Mouse (Mus musculus): ENCODE results near the gene Hoxa4. TPM values are rescaled to one million over a fixed set of nuclear protein-coding genes. Genes with fewer than 3 reads are reported as not detected.

Gene Hoxa4
- polyA plus RNA-seq, 2 experiments, result 0.14 to 0.26 TPM

DNA sequence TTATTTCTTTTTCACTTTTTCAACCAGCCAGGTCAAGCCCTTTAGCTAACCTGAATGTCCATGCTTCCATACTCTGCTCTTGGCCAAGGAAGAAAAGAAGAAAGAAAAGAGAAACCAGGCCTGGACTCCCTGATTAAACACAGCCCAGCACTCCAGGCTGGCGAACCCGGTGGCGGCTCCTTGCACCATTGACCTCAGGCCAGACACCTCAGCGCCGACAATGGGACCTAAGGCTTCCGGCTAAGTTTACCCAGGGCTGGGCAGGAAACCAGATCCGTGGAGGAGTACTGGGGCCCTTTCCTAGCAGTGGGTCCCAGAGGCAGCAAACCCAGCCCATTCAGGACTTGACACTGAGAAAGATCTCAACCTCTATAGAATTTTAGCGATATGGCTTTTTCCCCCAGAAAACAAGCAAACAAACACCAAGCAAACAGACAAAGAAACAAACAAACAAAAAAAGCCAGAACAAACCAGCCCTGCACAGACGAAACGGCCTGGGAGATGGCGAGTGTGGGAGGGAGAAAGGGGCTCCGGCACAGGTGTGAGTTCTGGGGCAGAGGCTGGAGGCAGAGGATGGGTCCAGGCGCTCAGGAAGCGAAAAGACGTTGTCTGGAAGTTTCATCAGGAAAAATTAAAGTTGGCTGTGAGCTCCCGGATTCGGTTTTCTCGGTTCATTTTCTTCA is 40.5 kb upstream of the Hoxa4 start:
- DNase-seq (ENCODE audit: low read depth in 3 of 3, low spot score in 3 of 3), result no peak

DNA sequence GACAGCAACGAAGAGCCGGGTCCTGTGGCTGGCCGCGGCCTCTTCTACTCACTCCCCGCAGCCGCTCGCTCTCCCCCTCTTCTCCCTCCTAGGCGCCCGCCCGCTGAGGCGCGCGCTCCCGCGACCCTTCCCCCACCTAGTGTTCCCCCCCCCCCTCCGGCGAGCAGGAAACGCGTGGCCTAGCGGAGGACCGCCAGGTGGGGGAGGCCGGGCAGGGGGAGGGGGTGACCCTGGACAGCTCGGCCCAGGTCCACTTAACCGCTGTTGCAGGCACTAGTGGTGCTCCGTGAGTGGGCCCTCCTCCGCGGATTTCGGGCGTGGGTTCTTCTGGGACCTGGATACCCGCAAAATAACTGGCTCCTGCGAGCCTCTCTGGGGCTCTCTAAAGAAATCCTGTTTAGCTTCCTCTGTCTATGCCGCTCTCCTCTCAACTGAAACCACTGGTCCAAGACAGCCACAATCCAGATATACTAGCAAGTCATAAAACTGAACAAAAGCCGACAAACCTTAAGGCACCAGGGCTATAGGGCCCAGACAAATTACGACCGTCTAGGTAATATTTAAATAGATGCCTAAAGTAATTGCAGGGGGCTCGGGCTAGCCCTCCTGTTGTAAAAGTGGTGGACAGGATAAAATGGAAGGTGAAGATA is 39.1 kb upstream of the Hoxa4 start, which contains the start of gene Hoxa9:
Gene Hoxa9 (minus strand): TSS at position 574 of the 650 bp plus-strand sequence.
- H3K4me1 ChIP-seq (replicated peaks; ENCODE audit: control insufficient read depth in 2 of 2, insufficient read depth in 2 of 2, low read length in 1 of 2), result no peaks in the 10 kb centered on the region
- no peak within 1 kb of the TSS for H3K4me2 ChIP-seq (ENCODE audit: low read depth)
- H3K4me3 ChIP-seq (ENCODE audit: insufficient read depth in 1 of 2, low read depth in 2 of 2, low read length in 2 of 2), result no peak within 1 kb of the TSS
- H3K27me3 ChIP-seq (ENCODE audit: control insufficient read depth, insufficient read depth, low read length), result peaks cover 97% of the 10 kb centered on the region
- H3K9me3 ChIP-seq (ENCODE audit: control insufficient read depth, low read length), result no peaks in the 10 kb centered on the region
- H3K27ac ChIP-seq, result no peak within 1 kb of the TSS
- ATAC-seq (ENCODE audit: insufficient read depth) (no peak), DNase-seq (ENCODE audit: low read depth in 3 of 3, low spot score in 3 of 3) (no peak)
- TF ChIP-seq EP300 (IDR thresholded peaks at IDR 0.05; ENCODE audit: low read depth) (no peak), CTCF (IDR thresholded peaks at IDR 0.05; ENCODE audit: low read depth) (no peak)
- H3K36me3 ChIP-seq (replicated peaks; ENCODE audit: control insufficient read depth, insufficient read depth, low read depth), result no peaks in the 10 kb centered on the region
- no peak within 1 kb of the TSS for H3K9ac ChIP-seq (replicated peaks)
- 4% methylated on average over 16 of the region's 36 CpGs for WGBS (ENCODE audit: insufficient replicate concordance)

More for the DNA sequence above, 40.5 kb upstream of the Hoxa4 start:
- peaks cover 97% of the 10 kb centered on the region for H3K27me3 ChIP-seq (ENCODE audit: control insufficient read depth, insufficient read depth, low read length)
- H3K4me3 ChIP-seq (ENCODE audit: insufficient read depth in 1 of 2, low read depth in 2 of 2, low read length in 2 of 2), result no peak overlapping the region
- no peak overlapping the region for H3K9ac ChIP-seq (replicated peaks)
- ATAC-seq (ENCODE audit: insufficient read depth), result no peak
- no peaks in the 10 kb centered on the region for H3K36me3 ChIP-seq (replicated peaks; ENCODE audit: control insufficient read depth, insufficient read depth, low read depth)
- 2% methylated on average over 18 of the region's 18 CpGs for whole genome bisulfite sequencing (ENCODE audit: insufficient replicate concordance)
- H3K4me1 ChIP-seq (replicated peaks; ENCODE audit: control insufficient read depth in 2 of 2, insufficient read depth in 2 of 2, low read length in 1 of 2), result no peaks in the 10 kb centered on the region
- H3K27ac ChIP-seq, result no peak overlapping the region
- H3K4me2 ChIP-seq (ENCODE audit: low read depth), result no peak overlapping the region
- H3K9me3 ChIP-seq (ENCODE audit: control insufficient read depth, low read length), result no peaks in the 10 kb centered on the region
- no peak for TF ChIP-seq EP300 (IDR thresholded peaks at IDR 0.05; ENCODE audit: low read depth)
- no peak for TF ChIP-seq CTCF (IDR thresholded peaks at IDR 0.05; ENCODE audit: low read depth)

DNA sequence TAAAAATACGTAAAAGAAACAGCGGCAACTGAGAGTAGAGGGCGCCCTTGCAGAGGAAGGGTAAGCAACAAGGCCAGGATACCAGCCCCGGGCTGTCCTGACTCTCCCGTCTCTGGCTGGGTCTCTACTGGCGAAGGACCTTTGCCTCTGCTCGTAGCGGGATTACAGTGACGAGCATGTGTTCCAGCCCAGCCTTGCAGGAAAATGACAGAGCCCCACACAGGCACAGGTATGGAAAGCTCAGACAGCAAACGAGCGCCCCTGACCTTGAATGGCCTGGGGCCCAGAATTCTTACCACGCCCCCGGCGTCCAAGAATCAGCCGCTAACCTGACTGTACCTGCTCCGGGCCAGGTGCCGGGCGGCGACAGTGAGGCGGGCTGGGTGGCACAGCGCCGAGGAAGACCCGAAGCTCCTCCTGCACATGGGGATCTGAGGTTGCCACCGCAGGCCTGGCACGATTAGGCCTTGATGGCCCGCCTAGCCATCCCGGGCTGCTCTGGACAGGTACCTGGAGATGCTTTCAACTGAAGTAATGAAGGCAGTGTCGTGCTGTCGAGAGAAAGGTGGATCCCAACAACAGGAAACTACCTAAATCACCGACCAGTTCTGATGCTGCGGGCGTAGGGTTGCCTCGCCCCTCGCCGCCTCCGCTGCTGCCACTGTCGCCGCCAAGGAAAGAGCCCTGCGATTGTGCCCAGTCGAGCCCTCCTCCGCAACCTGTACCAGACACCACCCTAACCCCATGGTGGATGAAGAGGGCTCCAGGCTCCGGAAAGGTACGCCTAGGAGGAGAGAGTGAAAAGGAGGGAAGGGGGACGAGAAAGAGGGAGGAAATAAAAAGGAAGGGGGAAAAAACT is 38.2 kb upstream of the Hoxa4 start:
- WGBS (ENCODE audit: insufficient replicate concordance), result 3% methylated on average over 44 of the region's 44 CpGs
- Histone ChIP-seq H3K4me3 (ENCODE audit: insufficient read depth in 1 of 2, low read depth in 2 of 2, low read length in 2 of 2) (no peak overlapping the region), H3K27ac (no peak overlapping the region), H3K36me3 (replicated peaks; ENCODE audit: control insufficient read depth, insufficient read depth, low read depth) (no peaks in the 10 kb centered on the region), H3K4me2 (ENCODE audit: low read depth) (no peak overlapping the region), H3K9ac (replicated peaks) (no peak overlapping the region), H3K4me1 (replicated peaks; ENCODE audit: control insufficient read depth in 2 of 2, insufficient read depth in 2 of 2, low read length in 1 of 2) (no peaks in the 10 kb centered on the region), H3K9me3 (ENCODE audit: control insufficient read depth, low read length) (no peaks in the 10 kb centered on the region), H3K27me3 (ENCODE audit: control insufficient read depth, insufficient read depth, low read length) (peaks cover 97% of the 10 kb centered on the region)
- no peak for TF ChIP-seq EP300 (IDR thresholded peaks at IDR 0.05; ENCODE audit: low read depth)
- TF ChIP-seq CTCF (IDR thresholded peaks at IDR 0.05; ENCODE audit: low read depth), result no peak
- no peak for DNase-seq (ENCODE audit: low read depth in 3 of 3, low spot score in 3 of 3)
- ATAC-seq (ENCODE audit: insufficient read depth), result no peak

DNA sequence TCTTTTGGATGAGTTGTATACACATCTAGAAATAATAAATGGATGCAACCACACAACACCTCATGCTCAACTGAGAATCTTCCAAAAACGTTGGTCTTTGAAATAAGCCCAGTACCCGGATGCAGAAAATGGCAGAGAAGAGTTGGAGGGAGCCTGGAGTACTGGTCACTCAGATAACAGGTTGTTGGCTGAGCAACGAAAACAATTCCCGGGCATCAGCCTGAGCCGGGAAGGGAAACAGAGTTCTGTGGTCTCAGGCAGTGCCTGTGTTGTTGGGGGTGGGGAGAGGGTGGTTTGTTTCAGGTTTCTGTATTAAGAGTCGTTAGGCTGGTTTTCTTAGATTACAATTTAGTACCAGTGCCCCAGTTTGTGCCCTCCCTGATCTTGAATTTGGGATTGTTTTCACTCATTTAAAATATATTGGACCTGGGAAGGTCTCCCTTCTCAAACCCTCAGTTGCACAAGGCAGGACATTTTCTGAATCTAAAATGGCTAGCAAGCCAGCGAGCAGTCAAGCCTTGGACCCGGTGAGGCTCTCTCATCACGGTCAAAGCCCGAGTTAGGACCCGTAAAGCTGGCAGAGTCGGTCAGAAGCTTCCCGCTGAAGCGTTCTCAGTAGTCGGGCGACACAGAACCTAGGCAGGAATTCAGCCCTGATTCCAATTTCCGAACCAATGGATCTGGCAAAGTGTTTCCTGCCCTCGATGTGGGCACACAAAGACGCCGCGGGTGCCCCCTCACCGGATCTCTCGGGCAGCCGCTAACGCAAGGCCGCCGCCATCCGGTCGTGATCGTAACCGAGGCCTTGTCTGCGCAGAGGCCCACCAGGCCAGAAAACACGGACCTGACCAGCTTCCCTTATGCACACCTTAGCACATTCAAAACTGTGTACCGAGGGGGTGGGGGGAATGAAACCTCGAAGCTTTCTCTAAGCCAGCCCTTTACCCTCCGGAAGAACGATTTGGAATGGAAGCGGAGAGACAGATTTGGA is 37.2 kb upstream of the Hoxa4 start:
- 2% methylated on average over 38 of the region's 38 CpGs for WGBS (ENCODE audit: insufficient replicate concordance)
- H3K36me3 ChIP-seq (replicated peaks; ENCODE audit: control insufficient read depth, insufficient read depth, low read depth), result no peaks in the 10 kb centered on the region
- no peak overlapping the region for H3K9ac ChIP-seq (replicated peaks)

More for the DNA sequence above, 37.2 kb upstream of the Hoxa4 start:
- Histone ChIP-seq H3K27ac (no peak overlapping the region), H3K4me2 (ENCODE audit: low read depth) (no peak overlapping the region), H3K4me1 (replicated peaks; ENCODE audit: control insufficient read depth in 2 of 2, insufficient read depth in 2 of 2, low read length in 1 of 2) (no peaks in the 10 kb centered on the region), H3K4me3 (ENCODE audit: insufficient read depth in 1 of 2, low read depth in 2 of 2, low read length in 2 of 2) (no peak overlapping the region), H3K9me3 (ENCODE audit: control insufficient read depth, low read length) (no peaks in the 10 kb centered on the region), H3K27me3 (ENCODE audit: control insufficient read depth, insufficient read depth, low read length) (peaks cover 97% of the 10 kb centered on the region)
- DNase-seq (ENCODE audit: low read depth in 3 of 3, low spot score in 3 of 3), result no peak
- no peak for ATAC-seq (ENCODE audit: insufficient read depth)
- no peak for TF ChIP-seq EP300 (IDR thresholded peaks at IDR 0.05; ENCODE audit: low read depth)
